Mouse (Mus musculus) heart, embryonic 11.5 days (tissue): ENCODE data around the gene Coq4. TPM values are rescaled to one million over a fixed set of nuclear protein-coding genes. Genes with fewer than 3 reads are reported as not detected.

Experiments used
- ATAC-seq: fragments of 200-750 bp; cut with Nextera tagmentation; replicated peaks from 2 replicates; pipeline ENCODE4 v1.8.0; 2017; ENCODE audit warnings: moderate library complexity; ENCODE audit not compliant: insufficient number of reproducible peaks, low FRiP score, low TSS enrichment
- H3K27ac ChIP-seq: fragments of 300-500 bp; sonication (generic); 2 replicates; pipeline ENCODE4 v1.5.1; 2014; ENCODE audit warnings: mild to moderate bottlenecking, low read depth, low read length
- H3K27me3 ChIP-seq: fragments of 300-500 bp; sonication (generic); 2 replicates; pipeline ENCODE4 v1.6.1; 2014; ENCODE audit warnings: mild to moderate bottlenecking, low read length, mixed read lengths; ENCODE audit not compliant: control insufficient read depth, insufficient read depth
- H3K36me3 ChIP-seq: fragments of 300-500 bp; sonication (generic); 2 replicates; pipeline ENCODE4 v1.6.1; 2014; ENCODE audit warnings: mild to moderate bottlenecking, low read length, moderate library complexity, mixed read lengths; ENCODE audit not compliant: control insufficient read depth, insufficient read depth
- H3K4me1 ChIP-seq: fragments of 300-500 bp; sonication (generic); 2 replicates; pipeline ENCODE4 v1.6.1; 2014; ENCODE audit warnings: low read length; ENCODE audit not compliant: control insufficient read depth, insufficient read depth
- H3K4me2 ChIP-seq: fragments of 300-500 bp; sonication (generic); 2 replicates; pipeline ENCODE4 v1.6.1; 2014; ENCODE audit warnings: mild to moderate bottlenecking, moderate library complexity
- H3K4me3 ChIP-seq: fragments of 300-500 bp; sonication (generic); 2 replicates; pipeline ENCODE4 v1.5.1; 2014; ENCODE audit warnings: low read depth, low read length
- H3K9ac ChIP-seq: fragments of 300-500 bp; sonication (generic); 2 replicates; pipeline ENCODE4 v1.6.1; 2014; ENCODE audit warnings: mild to moderate bottlenecking, low read depth, low read length, moderate library complexity
- H3K9me3 ChIP-seq: fragments of 300-500 bp; sonication (generic); replicated peaks from 2 replicates; pipeline ENCODE4 v1.6.1; 2016; ENCODE audit warnings: low read length; ENCODE audit not compliant: control insufficient read depth
- whole genome bisulfite sequencing: fragments of 180-500 bp; shearing (Covaris S2); extraction: QIAGEN DNeasy Blood & Tissue Kit; methylation state at CpG from one replicate; pipeline ENCODE4 v1.1.7; 2014; ENCODE audit not compliant: insufficient replicate concordance; 5-methylcytosine and 5-hydroxymethylcytosine counted together
- polyA plus RNA-seq: library from polyadenylated mRNA; unstranded; fragments of >200 nt; fragmentation: Nextera tagmentation; extraction: Ambion mirVana; gene quantifications from 2 replicates; pipeline ENCODE4 v1.2.1, GENCODE M21; 2014

Gene Coq4
- polyA plus RNA-seq = 28.8 and 30.2 TPM in 2 replicates

DNA sequence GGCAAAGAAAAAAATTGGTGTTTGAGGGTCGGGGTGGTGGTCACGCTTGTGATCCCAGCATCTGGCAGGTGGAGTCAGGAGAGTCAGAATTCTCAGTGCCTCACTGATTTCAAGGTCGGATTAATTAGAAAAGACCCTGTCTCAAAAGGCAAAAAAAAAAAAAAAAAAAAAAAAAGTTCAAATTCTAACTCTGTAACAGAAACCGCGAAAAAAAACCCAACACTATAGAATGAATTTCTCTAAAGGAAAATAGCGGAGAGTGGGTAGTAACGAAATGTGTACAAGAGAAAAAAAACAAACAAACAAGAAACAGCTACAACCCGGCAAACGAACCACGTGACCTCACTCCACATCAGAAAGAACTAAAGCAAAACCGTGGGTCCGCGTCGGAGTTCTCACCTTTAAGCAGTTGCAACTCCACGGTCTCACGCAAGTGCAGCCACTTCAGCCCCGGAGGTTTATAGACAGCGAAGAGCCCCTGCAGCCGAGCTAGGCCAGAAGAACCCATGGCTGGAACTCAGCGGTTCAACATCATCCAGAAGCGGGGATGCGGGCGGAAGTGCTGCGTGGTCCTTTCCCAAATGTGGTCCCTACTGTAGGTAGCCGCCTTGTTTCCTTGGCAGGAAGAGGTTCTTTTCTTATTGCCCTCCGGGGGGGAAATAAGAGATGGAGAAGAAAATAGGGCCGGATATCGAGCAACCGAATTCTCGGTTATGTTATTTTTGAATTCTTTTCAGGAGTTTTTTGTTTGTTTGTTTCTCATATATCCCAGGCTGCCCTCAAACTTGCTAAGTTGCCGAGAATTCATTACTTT is at the start of gene Coq4:
Coq4 (plus strand) TSS at position 390 of the 814 bp plus-strand sequence.
- peak within 1 kb of the TSS; percentile 23; the same call in 1 of the 2 replicates for H3K27ac ChIP-seq
- ATAC-seq = peak; percentile 79
- H3K9ac ChIP-seq = peak within 1 kb of the TSS; percentile 74
- WGBS = 2% methylated on average over 31 of the region's 31 CpGs
- peak within 1 kb of the TSS; percentile 64 for H3K4me3 ChIP-seq
- no peaks in the 10 kb centered on the region for H3K27me3 ChIP-seq
- H3K9me3 ChIP-seq = no peaks in the 10 kb centered on the region
- peak within 1 kb of the TSS; percentile 91 for H3K4me2 ChIP-seq
- peaks cover 27% of the 10 kb centered on the region for H3K36me3 ChIP-seq
- H3K4me1 ChIP-seq = peaks cover 14% of the 10 kb centered on the region

DNA sequence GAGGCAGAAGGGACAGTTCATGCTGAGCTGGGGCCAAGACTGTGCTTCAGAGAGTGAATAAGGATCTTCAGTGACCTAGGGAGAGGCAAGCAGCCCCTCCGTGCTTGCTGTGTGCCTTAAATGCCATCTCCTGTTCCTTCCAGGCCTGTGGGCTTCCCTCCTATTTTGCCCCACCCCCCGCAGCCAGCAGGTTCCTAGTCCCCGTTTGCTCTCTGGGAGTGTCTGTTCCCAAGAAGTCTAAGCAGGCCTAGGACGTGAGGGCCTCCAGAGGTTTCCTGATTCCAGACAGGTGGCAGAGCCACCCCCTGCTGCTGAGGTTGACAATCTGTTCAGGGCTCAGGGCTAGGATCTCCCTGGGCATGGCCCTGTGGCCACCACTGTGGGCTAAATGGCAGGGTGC is 48.5 kb upstream of the Coq4 start:
- no peaks in the 10 kb centered on the region for H3K27me3 ChIP-seq
- peaks cover 15% of the 10 kb centered on the region for H3K36me3 ChIP-seq
- 46% methylated on average over 4 of the region's 4 CpGs for WGBS
- H3K4me2 ChIP-seq = no peak overlapping the region
- H3K27ac ChIP-seq = no peak overlapping the region
- H3K9ac ChIP-seq = no peak overlapping the region
- H3K9me3 ChIP-seq = no peaks in the 10 kb centered on the region
- H3K4me1 ChIP-seq = no peaks in the 10 kb centered on the region
- no peak for ATAC-seq
- H3K4me3 ChIP-seq = no peak overlapping the region

DNA sequence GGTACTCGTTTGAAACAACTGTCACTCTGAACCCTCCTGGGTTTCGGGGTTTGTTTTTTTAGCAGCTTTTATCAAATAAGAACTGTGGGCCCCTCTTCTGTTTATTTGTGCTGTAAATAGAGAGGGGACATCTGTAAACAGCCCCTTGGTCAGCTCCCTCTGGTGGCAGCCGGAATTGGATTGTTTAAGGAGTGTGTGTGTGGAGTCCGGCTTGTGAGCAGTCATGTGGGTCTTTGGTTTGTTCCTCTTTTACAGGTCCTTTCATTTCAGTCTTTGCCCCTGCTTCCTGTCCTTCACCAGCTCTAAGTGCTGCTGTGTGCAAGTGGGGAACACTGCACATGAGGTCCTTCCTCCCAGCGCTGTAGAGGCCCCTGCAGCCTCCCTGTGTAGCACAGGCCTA is 47.9 kb upstream of the Coq4 start:
- H3K4me2 ChIP-seq = no peak overlapping the region
- no peak for ATAC-seq
- H3K27ac ChIP-seq = no peak overlapping the region
- no peaks in the 10 kb centered on the region for H3K27me3 ChIP-seq
- 55% methylated on average over 5 of the region's 5 CpGs for WGBS
- no peaks in the 10 kb centered on the region for H3K9me3 ChIP-seq
- peaks cover 13% of the 10 kb centered on the region for H3K36me3 ChIP-seq
- no peaks in the 10 kb centered on the region for H3K4me1 ChIP-seq
- no peak overlapping the region for H3K4me3 ChIP-seq
- no peak overlapping the region for H3K9ac ChIP-seq

DNA sequence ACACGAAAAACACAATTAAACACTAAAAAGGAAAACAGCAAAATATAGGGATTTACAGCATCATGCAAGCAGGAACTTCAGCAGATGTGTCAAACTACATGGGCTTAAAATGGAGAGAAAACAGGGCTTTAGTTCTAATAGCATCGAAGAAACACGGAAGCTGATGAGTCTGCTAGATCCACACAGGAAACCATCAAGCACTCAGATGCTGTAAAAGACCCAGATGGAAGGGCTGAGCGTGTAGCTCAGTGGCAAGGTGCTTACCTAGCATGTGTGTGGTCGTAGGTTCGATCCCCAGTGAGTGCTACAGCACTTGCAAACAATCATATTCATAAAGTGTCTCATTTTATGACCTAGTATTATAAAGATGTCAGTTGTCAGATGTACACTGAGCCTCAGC is 46.1 kb upstream of the Coq4 start:
- H3K27me3 ChIP-seq = peaks cover 8% of the 10 kb centered on the region
- H3K27ac ChIP-seq = no peak overlapping the region
- no peak overlapping the region for H3K9ac ChIP-seq
- peaks cover 5% of the 10 kb centered on the region; the same call in 1 of the 2 replicates for H3K36me3 ChIP-seq
- H3K9me3 ChIP-seq = no peaks in the 10 kb centered on the region
- no peak overlapping the region for H3K4me3 ChIP-seq
- no peaks in the 10 kb centered on the region for H3K4me1 ChIP-seq
- H3K4me2 ChIP-seq = no peak overlapping the region
- 90% methylated on average over 6 of the region's 6 CpGs for WGBS
- ATAC-seq = no peak

DNA sequence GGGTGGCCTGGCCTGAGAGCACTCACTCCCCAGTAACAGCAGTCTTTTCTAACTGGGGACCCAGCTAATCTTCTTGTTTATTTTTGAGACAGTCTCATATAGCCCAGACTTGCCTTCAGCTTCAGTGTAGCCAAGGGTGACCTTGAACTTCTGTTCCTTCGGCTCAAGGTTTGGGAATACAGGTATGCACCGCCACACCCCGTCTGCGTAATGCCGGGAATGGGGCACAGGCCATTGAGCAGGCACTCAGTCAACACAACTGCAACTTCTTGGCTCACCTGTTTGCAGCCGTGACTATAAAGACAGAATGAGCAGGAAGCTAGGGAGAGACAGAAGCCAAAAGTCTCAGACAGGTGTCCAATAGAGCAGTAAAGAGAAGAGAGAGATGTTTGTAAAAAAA is 43.0 kb upstream of the Coq4 start:
- H3K4me2 ChIP-seq = no peak overlapping the region
- H3K9me3 ChIP-seq = no peaks in the 10 kb centered on the region
- H3K9ac ChIP-seq = no peak overlapping the region
- no peaks in the 10 kb centered on the region; the same call in 1 of the 2 replicates for H3K4me1 ChIP-seq
- peaks cover 31% of the 10 kb centered on the region for H3K27me3 ChIP-seq
- no peak for ATAC-seq
- H3K4me3 ChIP-seq = no peak overlapping the region
- WGBS = 84% methylated on average over 6 of the region's 6 CpGs
- no peak overlapping the region for H3K27ac ChIP-seq
- no peaks in the 10 kb centered on the region for H3K36me3 ChIP-seq

DNA sequence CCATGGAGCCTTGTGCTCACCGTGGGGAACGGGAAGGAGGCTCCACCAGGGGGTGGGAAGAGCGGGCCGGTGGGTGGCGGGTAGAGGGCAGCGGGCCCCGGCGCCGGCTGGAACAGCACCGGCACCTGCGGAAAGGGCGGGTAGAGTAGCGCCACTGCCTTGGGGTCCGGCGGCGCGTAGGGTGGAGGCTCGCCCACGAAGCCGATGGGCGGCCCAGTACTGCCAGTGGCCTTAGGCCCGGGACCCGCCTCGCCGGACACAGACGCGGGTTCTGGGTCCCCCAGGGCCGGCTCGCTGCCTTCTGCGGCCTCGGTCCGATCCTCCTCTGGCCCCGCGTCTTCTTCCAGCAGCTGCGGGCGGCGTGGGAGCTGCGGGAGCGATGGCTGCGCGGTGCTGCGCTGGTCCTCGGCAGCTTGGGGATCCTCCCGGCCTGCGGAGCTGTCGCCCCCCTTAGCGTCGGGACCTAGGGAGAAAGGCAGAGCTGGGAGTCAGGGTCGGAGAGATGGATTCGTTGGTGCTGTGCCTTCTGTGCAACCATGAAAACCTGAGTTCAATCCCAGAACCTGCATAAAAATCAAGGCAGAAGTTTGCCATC is 40.0 kb upstream of the Coq4 start:
- peak overlapping the region; percentile 48 for H3K4me3 ChIP-seq
- H3K9me3 ChIP-seq = no peaks in the 10 kb centered on the region
- H3K27ac ChIP-seq = no peak overlapping the region
- peaks cover 2% of the 10 kb centered on the region; the same call in 1 of the 2 replicates for H3K4me1 ChIP-seq
- H3K27me3 ChIP-seq = peaks cover 58% of the 10 kb centered on the region
- H3K36me3 ChIP-seq = no peaks in the 10 kb centered on the region
- WGBS = 2% methylated on average over 47 of the region's 50 CpGs
- H3K9ac ChIP-seq = peak overlapping the region; percentile 63
- no peak for ATAC-seq
- peak overlapping the region; percentile 86 for H3K4me2 ChIP-seq

DNA sequence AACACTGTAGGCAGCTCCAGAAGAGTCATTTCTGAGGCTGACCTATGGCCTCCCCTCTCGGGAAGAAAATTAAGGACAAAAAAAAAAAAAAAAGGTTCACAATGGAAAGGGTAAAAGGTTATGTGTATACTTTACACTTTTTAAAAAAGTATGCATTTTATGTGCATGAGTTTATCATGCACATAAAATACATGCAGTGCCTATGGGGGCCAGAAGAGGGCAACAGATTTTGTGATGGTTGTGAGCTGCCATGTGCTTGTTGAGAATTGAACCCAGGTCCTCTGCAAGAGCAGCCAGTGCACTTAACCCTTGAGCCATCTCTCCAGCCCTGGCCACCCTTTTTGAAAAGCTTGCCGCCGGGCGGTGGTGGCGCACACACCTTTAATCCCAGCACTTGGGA is 39.4 kb upstream of the Coq4 start:
- H3K27ac ChIP-seq = no peak overlapping the region
- 50% methylated on average over 5 of the region's 5 CpGs for WGBS
- H3K9ac ChIP-seq = no peak overlapping the region
- peaks cover 2% of the 10 kb centered on the region; the same call in 1 of the 2 replicates for H3K4me1 ChIP-seq
- H3K36me3 ChIP-seq = no peaks in the 10 kb centered on the region
- no peak for ATAC-seq
- H3K4me3 ChIP-seq = peak overlapping the region; percentile 48; the same call in 1 of the 2 replicates
- peaks cover 63% of the 10 kb centered on the region for H3K27me3 ChIP-seq
- H3K9me3 ChIP-seq = no peaks in the 10 kb centered on the region
- peak overlapping the region; percentile 86 for H3K4me2 ChIP-seq

DNA sequence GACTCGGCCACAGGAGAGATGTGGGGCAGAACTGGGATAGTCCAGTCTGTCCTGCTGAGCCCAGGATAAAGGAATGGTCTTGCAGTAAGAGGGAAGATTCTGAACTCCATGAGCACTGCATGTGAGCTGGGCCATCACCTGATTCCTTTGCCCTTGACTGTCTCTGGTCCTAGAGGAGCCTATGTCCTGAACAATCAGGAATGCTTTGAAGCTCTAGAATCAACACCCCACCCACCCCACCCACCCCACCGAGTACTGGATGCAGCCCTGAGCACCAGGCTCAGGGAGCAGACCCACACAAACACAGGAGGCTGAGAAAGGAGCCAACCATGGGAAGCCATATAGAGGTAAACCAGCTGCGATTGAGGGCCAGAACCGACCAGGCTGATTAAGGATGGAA is 38.8 kb upstream of the Coq4 start:
- no peak overlapping the region for H3K4me3 ChIP-seq
- H3K27ac ChIP-seq = no peak overlapping the region
- peaks cover 2% of the 10 kb centered on the region; the same call in 1 of the 2 replicates for H3K4me1 ChIP-seq
- H3K27me3 ChIP-seq = peaks cover 67% of the 10 kb centered on the region
- H3K4me2 ChIP-seq = no peak overlapping the region
- no peaks in the 10 kb centered on the region for H3K9me3 ChIP-seq
- H3K9ac ChIP-seq = no peak overlapping the region
- ATAC-seq = no peak
- H3K36me3 ChIP-seq = no peaks in the 10 kb centered on the region
- 73% methylated on average over 4 of the region's 4 CpGs for WGBS
